Mouse (Mus musculus): Measurements from ENCODE around the gene Cntnap1. TPM values are rescaled to one million over a fixed set of nuclear protein-coding genes. Genes with fewer than 3 reads are reported as not detected.

Gene Cntnap1
- polyA plus RNA-seq, 1 experiment: 0.28 TPM

DNA sequence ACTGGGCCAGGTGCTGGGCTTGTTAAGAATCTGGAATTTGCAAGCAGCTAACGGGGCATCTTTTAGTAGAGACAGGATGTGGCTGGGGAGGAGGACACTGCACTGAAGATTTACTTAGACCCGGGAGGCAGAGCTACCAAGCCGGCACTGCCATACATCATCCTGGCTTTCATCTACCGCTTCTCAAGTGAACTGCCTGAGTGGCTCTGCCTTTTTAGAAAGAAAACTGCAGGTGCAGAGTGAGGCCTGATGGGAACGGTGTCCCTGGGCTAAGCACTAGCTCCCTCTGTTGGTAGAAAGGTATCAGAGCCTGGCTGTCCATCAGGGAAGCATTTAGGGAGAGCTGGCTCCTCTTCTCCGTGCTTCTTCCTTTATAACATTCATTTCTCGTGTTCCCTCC, 30.7 kb downstream of the Cntnap1 start:
- TF ChIP-seq USF1 (IDR thresholded peaks at IDR 0.05; ENCODE audit: low read depth): no peak
- TF ChIP-seq MYOG (IDR thresholded peaks at IDR 0.05; ENCODE audit: control insufficient read depth, extremely low read depth, insufficient read length): no peak
- TF ChIP-seq MYOD1 (IDR thresholded peaks at IDR 0.05; ENCODE audit: control insufficient read depth, insufficient read length, low read depth): no peak
- TF ChIP-seq CEBPB (IDR thresholded peaks at IDR 0.05; ENCODE audit: low read depth): no peak
- TF ChIP-seq CTCF (IDR thresholded peaks at IDR 0.05; ENCODE audit: control insufficient read depth, insufficient read depth, insufficient read length): peak; percentile 45
- TF ChIP-seq FOSL1 (IDR thresholded peaks at IDR 0.05; ENCODE audit: insufficient read depth, low read length, poor library complexity, severe bottlenecking): no peak
- H3K79me3 ChIP-seq (ENCODE audit: low read depth): no peaks in the 10 kb centered on the region
- peaks cover 10% of the 10 kb centered on the region for H3K36me3 ChIP-seq (ENCODE audit: control insufficient read depth, insufficient read depth)
- H3ac ChIP-seq (ENCODE audit: control insufficient read depth, insufficient read length, low read depth): no peak overlapping the region
- H3K79me2 ChIP-seq (ENCODE audit: control insufficient read depth, insufficient read depth): no peaks in the 10 kb centered on the region
- H3K27me3 ChIP-seq (ENCODE audit: control insufficient read depth, insufficient read depth, insufficient read length): no peaks in the 10 kb centered on the region
- H3K4me3 ChIP-seq (ENCODE audit: insufficient read depth, poor library complexity, severe bottlenecking): no peak overlapping the region

DNA sequence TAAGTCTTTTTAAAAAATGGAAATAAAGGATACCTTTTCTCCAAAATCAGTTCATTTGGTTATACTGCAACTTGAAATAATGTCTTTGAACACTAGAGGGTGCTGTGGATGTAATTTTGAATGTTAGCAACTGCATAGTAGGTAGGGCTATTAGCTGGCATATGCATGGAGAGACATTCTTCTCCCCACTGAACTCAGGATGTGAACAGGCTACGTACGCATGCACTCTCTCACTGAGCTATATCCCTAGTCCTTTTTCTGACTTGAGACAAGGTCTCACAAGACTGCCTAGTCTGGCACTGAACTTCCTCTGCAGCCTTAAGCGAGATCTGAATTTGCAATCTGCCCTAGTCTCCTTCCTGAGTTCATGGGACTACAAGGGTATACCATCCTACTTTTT, 41.6 kb downstream of the Cntnap1 start:
- H3K27me3 ChIP-seq (ENCODE audit: control insufficient read depth, insufficient read depth, insufficient read length): no peaks in the 10 kb centered on the region
- no peak overlapping the region for H3K4me3 ChIP-seq (ENCODE audit: insufficient read depth, poor library complexity, severe bottlenecking)
- H3K79me3 ChIP-seq (ENCODE audit: low read depth): no peaks in the 10 kb centered on the region
- no peak overlapping the region for H3ac ChIP-seq (ENCODE audit: control insufficient read depth, insufficient read length, low read depth)
- no peak for TF ChIP-seq FOSL1 (IDR thresholded peaks at IDR 0.05; ENCODE audit: insufficient read depth, low read length, poor library complexity, severe bottlenecking)
- no peaks in the 10 kb centered on the region for H3K79me2 ChIP-seq (ENCODE audit: control insufficient read depth, insufficient read depth)
- peaks cover 31% of the 10 kb centered on the region for H3K36me3 ChIP-seq (ENCODE audit: control insufficient read depth, insufficient read depth)

DNA sequence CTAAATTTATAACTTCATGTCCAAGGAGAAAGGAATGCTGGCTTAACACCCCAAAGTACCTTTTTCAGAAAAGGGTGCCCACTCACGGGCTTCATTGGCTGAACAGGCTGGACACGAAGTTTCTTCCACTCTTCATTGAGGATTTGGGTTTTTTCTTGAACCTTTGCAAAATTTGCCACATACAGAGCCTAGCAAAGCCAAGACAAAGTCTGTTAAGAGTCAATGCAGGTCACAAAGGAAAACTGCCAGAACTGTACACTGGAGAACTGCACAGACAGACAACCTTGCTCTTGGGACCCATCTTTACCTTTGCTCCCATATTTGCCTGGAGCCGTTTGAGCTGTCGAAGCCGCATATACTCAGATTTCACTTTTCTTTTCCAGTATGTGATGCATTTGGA, 46.6 kb downstream of the Cntnap1 start:
- Histone ChIP-seq H3ac (ENCODE audit: control insufficient read depth, insufficient read length, low read depth) (no peak overlapping the region), H3K79me3 (ENCODE audit: low read depth) (no peaks in the 10 kb centered on the region), H3K36me3 (ENCODE audit: control insufficient read depth, insufficient read depth) (peaks cover 20% of the 10 kb centered on the region), H3K79me2 (ENCODE audit: control insufficient read depth, insufficient read depth) (no peaks in the 10 kb centered on the region), H3K27me3 (ENCODE audit: control insufficient read depth, insufficient read depth, insufficient read length) (no peaks in the 10 kb centered on the region), H3K4me3 (ENCODE audit: insufficient read depth, poor library complexity, severe bottlenecking) (no peak overlapping the region)
- no peak for TF ChIP-seq CEBPB (IDR thresholded peaks at IDR 0.05; ENCODE audit: low read depth)
- TF ChIP-seq MAX (IDR thresholded peaks at IDR 0.05): no peak
- no peak for TF ChIP-seq MYOG (IDR thresholded peaks at IDR 0.05; ENCODE audit: control insufficient read depth, extremely low read depth, insufficient read length)
- no peak for TF ChIP-seq MYOD1 (IDR thresholded peaks at IDR 0.05; ENCODE audit: control insufficient read depth, insufficient read length, low read depth)
- TF ChIP-seq FOSL1 (IDR thresholded peaks at IDR 0.05; ENCODE audit: insufficient read depth, low read length, poor library complexity, severe bottlenecking): no peak

DNA sequence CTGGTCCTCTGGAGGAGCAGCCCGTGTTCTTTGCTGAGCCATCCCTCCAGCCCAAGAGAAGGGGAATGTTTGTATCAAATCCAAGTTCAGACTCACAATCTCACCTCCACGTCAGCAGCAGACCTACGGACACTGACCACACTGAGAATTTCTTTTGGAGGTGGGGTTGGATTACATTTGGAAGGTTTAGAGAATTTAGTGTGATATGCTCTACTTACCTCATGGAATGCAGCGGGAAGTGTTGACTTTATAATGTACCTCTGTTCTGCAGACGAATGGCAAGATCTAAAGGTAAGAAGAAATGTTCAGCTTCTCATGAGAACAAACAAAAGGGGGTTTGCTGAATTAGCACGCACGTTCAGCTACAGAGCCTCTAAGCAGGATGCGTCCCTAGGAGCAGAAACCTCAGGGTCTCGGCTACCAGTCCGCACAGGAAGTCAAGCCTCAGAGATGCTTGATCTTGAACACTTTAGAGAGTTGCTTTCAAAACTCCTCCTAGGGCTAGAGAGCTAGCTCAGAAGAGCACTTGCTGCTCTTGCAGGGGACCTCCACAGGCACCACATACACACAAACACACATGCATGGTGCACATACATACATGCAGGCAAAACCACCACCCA, 48.2 kb downstream of the Cntnap1 start:
- TF ChIP-seq FOSL1 (IDR thresholded peaks at IDR 0.05; ENCODE audit: insufficient read depth, low read length, poor library complexity, severe bottlenecking): no peak
- no peak for TF ChIP-seq MAX (IDR thresholded peaks at IDR 0.05)
- Histone ChIP-seq H3K4me3 (ENCODE audit: insufficient read depth, poor library complexity, severe bottlenecking) (no peak overlapping the region), H3K27me3 (ENCODE audit: control insufficient read depth, insufficient read depth, insufficient read length) (no peaks in the 10 kb centered on the region), H3K79me2 (ENCODE audit: control insufficient read depth, insufficient read depth) (peaks cover 7% of the 10 kb centered on the region), H3ac (ENCODE audit: control insufficient read depth, insufficient read length, low read depth) (no peak overlapping the region), H3K79me3 (ENCODE audit: low read depth) (no peaks in the 10 kb centered on the region), H3K36me3 (ENCODE audit: control insufficient read depth, insufficient read depth) (peaks cover 14% of the 10 kb centered on the region)

DNA sequence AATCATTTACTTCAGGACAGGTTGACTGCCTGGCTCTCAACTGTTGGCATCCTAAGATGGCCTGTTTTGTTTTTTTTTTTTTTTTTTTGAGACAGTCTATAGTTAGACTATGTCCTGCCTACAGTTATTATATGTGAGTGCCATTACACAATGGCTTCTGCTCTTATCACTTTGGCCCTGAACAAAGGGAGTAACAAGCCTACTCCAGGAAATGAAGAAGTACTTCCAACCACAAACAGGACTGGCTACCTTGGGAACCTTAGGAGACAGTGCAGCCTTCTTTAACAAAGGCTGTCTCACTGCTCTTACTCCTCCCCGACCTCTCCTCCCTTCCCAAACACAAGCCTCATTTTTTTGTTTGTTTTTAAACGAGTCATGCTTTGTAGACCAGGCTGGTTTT, 50.5 kb downstream of the Cntnap1 start:
- Histone ChIP-seq H3K4me3 (ENCODE audit: insufficient read depth, poor library complexity, severe bottlenecking) (no peak overlapping the region), H3K27me3 (ENCODE audit: control insufficient read depth, insufficient read depth, insufficient read length) (no peaks in the 10 kb centered on the region), H3ac (ENCODE audit: control insufficient read depth, insufficient read length, low read depth) (no peak overlapping the region), H3K79me2 (ENCODE audit: control insufficient read depth, insufficient read depth) (peaks cover 18% of the 10 kb centered on the region), H3K36me3 (ENCODE audit: control insufficient read depth, insufficient read depth) (peaks cover 5% of the 10 kb centered on the region), H3K79me3 (ENCODE audit: low read depth) (no peaks in the 10 kb centered on the region)
- TF ChIP-seq USF1 (IDR thresholded peaks at IDR 0.05; ENCODE audit: low read depth) (no peak), FOSL1 (IDR thresholded peaks at IDR 0.05; ENCODE audit: insufficient read depth, low read length, poor library complexity, severe bottlenecking) (no peak), CEBPB (IDR thresholded peaks at IDR 0.05; ENCODE audit: low read depth) (no peak), MAX (IDR thresholded peaks at IDR 0.05) (no peak), MYOD1 (IDR thresholded peaks at IDR 0.05; ENCODE audit: control insufficient read depth, insufficient read length, low read depth) (no peak), CTCF (IDR thresholded peaks at IDR 0.05; ENCODE audit: control insufficient read depth, insufficient read depth, insufficient read length) (no peak), MYOG (IDR thresholded peaks at IDR 0.05; ENCODE audit: control insufficient read depth, extremely low read depth, insufficient read length) (no peak)

DNA sequence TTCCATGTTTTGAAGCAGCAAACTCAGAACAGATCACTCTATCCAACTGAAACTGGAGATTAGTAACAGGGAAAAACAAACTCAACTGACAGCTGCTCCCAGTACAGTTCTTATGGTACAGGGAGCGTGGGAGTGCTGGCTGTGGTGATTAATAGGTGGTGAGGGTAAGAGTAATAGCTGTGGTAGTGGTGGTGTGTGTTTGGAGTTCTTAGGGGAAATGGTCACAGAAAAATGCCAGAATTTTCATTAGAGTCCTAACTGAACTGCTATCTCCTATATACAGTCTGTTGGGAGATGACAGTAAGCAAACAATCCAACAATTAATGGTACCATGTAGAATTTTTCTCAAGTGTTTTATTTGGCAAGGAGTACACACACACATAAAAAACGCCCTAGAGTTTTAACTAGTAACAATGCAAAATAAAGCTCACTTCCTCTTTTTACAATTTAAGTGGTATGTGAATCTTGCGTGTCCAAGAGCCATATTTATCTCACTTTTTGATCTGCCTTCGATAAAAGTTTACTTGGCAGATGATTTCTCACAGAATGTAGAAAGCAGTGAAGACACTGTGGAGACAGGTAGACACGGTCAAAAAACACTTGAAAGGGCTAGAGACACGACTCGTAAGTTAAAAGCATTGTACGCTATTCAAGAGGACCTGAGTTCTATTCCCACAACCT, 51.1 kb downstream of the Cntnap1 start:
- TF ChIP-seq MYOD1 (IDR thresholded peaks at IDR 0.05; ENCODE audit: control insufficient read depth, insufficient read length, low read depth): peak; percentile 19
- TF ChIP-seq CEBPB (IDR thresholded peaks at IDR 0.05; ENCODE audit: low read depth): no peak
- Histone ChIP-seq H3K79me2 (ENCODE audit: control insufficient read depth, insufficient read depth) (peaks cover 19% of the 10 kb centered on the region), H3ac (ENCODE audit: control insufficient read depth, insufficient read length, low read depth) (no peak overlapping the region), H3K4me3 (ENCODE audit: insufficient read depth, poor library complexity, severe bottlenecking) (no peak overlapping the region), H3K79me3 (ENCODE audit: low read depth) (no peaks in the 10 kb centered on the region), H3K27me3 (ENCODE audit: control insufficient read depth, insufficient read depth, insufficient read length) (no peaks in the 10 kb centered on the region), H3K36me3 (ENCODE audit: control insufficient read depth, insufficient read depth) (peaks cover 5% of the 10 kb centered on the region)
